Mouse (Mus musculus) cerebellum, adult 11-12 months (tissue): ENCODE results near the gene Peli2.
"Not testable (repeated sequence)": the region's sequence is repeated elsewhere in the genome, so short reads cannot be mapped to it uniquely, and the experiment has no call there.

Source experiments
- DNase-seq: peaks from one replicate; pipeline ENCODE4 v3.0.0; 2022

Peli2 gene

GRCm38 (mm10) chr14:48120752-48121528 is at the start of gene Peli2:
Peli2 (plus strand) TSS chr14:48120823.
- DNase-seq, result peak; percentile 75

GRCm38 (mm10) chr14:48072104-48072503 is 48.5 kb upstream of the Peli2 start:
- DNase-seq, result no peak

GRCm38 (mm10) chr14:48073247-48074161 is 47.1 kb upstream of the Peli2 start:
- DNase-seq, result no peak

GRCm38 (mm10) chr14:48079574-48079973 is 41.0 kb upstream of the Peli2 start:
- DNase-seq, result not testable (repeated sequence)

- DNase-seq, result peak; percentile 27
These were observed 36.5 kb upstream of the Peli2 start for GRCm38 (mm10) chr14:48083836-48084812.

GRCm38 (mm10) chr14:48086682-48087297 is 33.8 kb upstream of the Peli2 start:
- DNase-seq, result no peak

- no peak for DNase-seq
These were observed 33.3 kb upstream of the Peli2 start for GRCm38 (mm10) chr14:48087298-48087830.

- no peak for DNase-seq
These were observed 30.2 kb upstream of the Peli2 start for GRCm38 (mm10) chr14:48090465-48090864.

GRCm38 (mm10) chr14:48091160-48091559 is 29.5 kb upstream of the Peli2 start:
- DNase-seq, result no peak

- no peak for DNase-seq
These were observed 22.4 kb upstream of the Peli2 start for GRCm38 (mm10) chr14:48098253-48098652.

- DNase-seq, result no peak
These were observed 21.3 kb upstream of the Peli2 start for GRCm38 (mm10) chr14:48099354-48099753.

GRCm38 (mm10) chr14:48106453-48106852 is 14.2 kb upstream of the Peli2 start:
- no peak for DNase-seq

- peak; percentile 4 for DNase-seq
These were observed 2.6 kb upstream of the Peli2 start for GRCm38 (mm10) chr14:48117986-48118385.

- DNase-seq, result peak; percentile 39
These were observed 1.5 kb upstream of the Peli2 start for GRCm38 (mm10) chr14:48119012-48119647.

GRCm38 (mm10) chr14:48119648-48120270 is 864 bp upstream of the Peli2 start:
- no peak for DNase-seq

GRCm38 (mm10) chr14:48120443-48120751 is 226 bp upstream of the Peli2 start:
- DNase-seq, result peak; percentile 74

- peak; percentile 40 for DNase-seq
These were observed 1.2 kb downstream of the Peli2 start for GRCm38 (mm10) chr14:48121529-48122517.

- peak; percentile 21 for DNase-seq
These were observed 3.4 kb downstream of the Peli2 start for GRCm38 (mm10) chr14:48124011-48124410.

- peak; percentile 6 for DNase-seq
These were observed 4.2 kb downstream of the Peli2 start for GRCm38 (mm10) chr14:48124816-48125215.

- DNase-seq, result no peak
These were observed 5.3 kb downstream of the Peli2 start for GRCm38 (mm10) chr14:48125971-48126370.
